In the genomic region with DNA sequence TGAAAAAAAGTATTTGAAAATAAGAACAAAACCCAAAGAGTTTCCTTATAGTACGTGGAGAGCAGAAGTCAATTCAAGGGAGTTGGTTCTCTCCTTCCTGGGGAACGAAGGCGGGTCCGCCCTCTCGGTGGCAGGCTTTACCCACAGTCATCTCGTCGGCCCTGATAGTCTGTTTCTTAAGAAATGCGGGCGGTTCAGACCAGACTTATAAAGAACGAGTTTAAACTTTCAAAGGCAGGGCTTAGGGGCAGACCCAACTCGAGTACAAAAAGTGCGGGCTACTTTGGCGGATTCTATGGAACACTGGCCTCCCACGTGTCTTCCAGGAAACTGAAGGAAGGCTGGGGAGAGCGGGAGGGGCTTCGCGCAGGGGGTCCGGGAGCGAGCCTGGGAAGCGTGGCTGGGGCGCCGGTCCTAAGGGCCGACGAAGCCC, we compare ENCODE assay signal across 7 mouse cellular contexts. TPM values are rescaled to one million over a fixed set of nuclear protein-coding genes. Genes with fewer than 3 reads are reported as not detected.
DNase-seq lines count a peak whose midpoint lies in the region; ATAC-seq and TF ChIP-seq lines count a peak whose summit lies in the region.

No protein-coding gene starts in this region.

- H3K4me1 ChIP-seq in embryonic facial prominence, embryonic 14.5 days (ENCODE audit: control insufficient read depth, insufficient read depth, low read length): peaks cover 19% of the 10 kb centered on the region; the same call in 1 of the 2 replicates
- H3K4me1 ChIP-seq in intestine, postnatal 0 days (replicated peaks; ENCODE audit: control insufficient read depth, insufficient read depth, low read length): 0 out of 2 replicates have a peak, but pooled peaks cover 4% of the 10 kb centered on the region
- peaks cover 31% of the 10 kb centered on the region for H3K4me1 ChIP-seq in midbrain, embryonic 15.5 days

- no peaks in the 10 kb centered on the region for H3K27me3 ChIP-seq in embryonic facial prominence, embryonic 14.5 days (replicated peaks; ENCODE audit: control insufficient read depth, insufficient read depth, low read length)
- H3K27me3 ChIP-seq in intestine, postnatal 0 days (replicated peaks; ENCODE audit: control insufficient read depth, insufficient read depth, low read length): no peaks in the 10 kb centered on the region
- H3K27me3 ChIP-seq in midbrain, embryonic 15.5 days (replicated peaks): no peaks in the 10 kb centered on the region

- ATAC-seq in embryonic facial prominence, embryonic 14.5 days (ENCODE audit: low read depth): peak; percentile 88
- peak; percentile 68 for ATAC-seq in intestine, postnatal 0 days
- peak; percentile 92 for ATAC-seq in midbrain, embryonic 15.5 days (replicated peaks)

- H3K4me2 ChIP-seq in embryonic facial prominence, embryonic 14.5 days (ENCODE audit: low read depth, low read length): peak overlapping the region; percentile 92
- peak overlapping the region; percentile 82 for H3K4me2 ChIP-seq in intestine, postnatal 0 days (replicated peaks; ENCODE audit: low read depth)
- H3K4me2 ChIP-seq in midbrain, embryonic 15.5 days: peak overlapping the region; percentile 89

- WGBS in embryonic facial prominence, embryonic 14.5 days: under 1% methylated on average over 24 of the region's 24 CpGs
- 0% methylated on average over 24 of the region's 24 CpGs for WGBS in intestine, postnatal 0 days
- WGBS in midbrain, embryonic 15.5 days: under 1% methylated on average over 24 of the region's 24 CpGs

- peak overlapping the region; percentile 95 for H3K27ac ChIP-seq in embryonic facial prominence, embryonic 14.5 days (replicated peaks; ENCODE audit: low read depth, low read length)
- peak overlapping the region; percentile 100 for H3K27ac ChIP-seq in intestine, postnatal 0 days (ENCODE audit: low read depth, low read length)
- H3K27ac ChIP-seq in midbrain, embryonic 15.5 days: peak overlapping the region; percentile 91

- DNase-seq in B cell, adult 2 months: peak; percentile 84 to 85
- peak; percentile 72 to 79 for DNase-seq in CD8-positive naive resting alpha-beta T cell, adult 2 months (ENCODE audit: low read depth in 2 of 2, low spot score in 2 of 2)
- DNase-seq in embryonic facial prominence, embryonic 14.5 days (ENCODE audit: low spot score): peak; percentile 93
- peak; percentile 79 to 82 for DNase-seq in thymus, postnatal 36 days
- DNase-seq in adrenal gland, postnatal 10 days: no peak

- H3K9ac ChIP-seq in embryonic facial prominence, embryonic 14.5 days (ENCODE audit: low read depth, low read length): peak overlapping the region; percentile 99
- peak overlapping the region; percentile 98 for H3K9ac ChIP-seq in intestine, postnatal 0 days (ENCODE audit: low read depth, low read length)
- peak overlapping the region; percentile 62 for H3K9ac ChIP-seq in midbrain, embryonic 15.5 days

- TF ChIP-seq CTCF in intestine, postnatal 0 days (IDR thresholded peaks at IDR 0.05; ENCODE audit: low read depth): peak; percentile 68

- H3K4me3 ChIP-seq in embryonic facial prominence, embryonic 14.5 days (ENCODE audit: low read depth, low read length): peak overlapping the region; percentile 100
- H3K4me3 ChIP-seq in intestine, postnatal 0 days (ENCODE audit: low read depth, low read length): peak overlapping the region; percentile 100
- peak overlapping the region; percentile 92 for H3K4me3 ChIP-seq in midbrain, embryonic 15.5 days

- peaks cover 23% of the 10 kb centered on the region for H3K36me3 ChIP-seq in embryonic facial prominence, embryonic 14.5 days (ENCODE audit: control insufficient read depth, insufficient read depth, low read length)
- no peaks in the 10 kb centered on the region for H3K36me3 ChIP-seq in intestine, postnatal 0 days (ENCODE audit: control insufficient read depth, insufficient read depth)
- no peaks in the 10 kb centered on the region for H3K36me3 ChIP-seq in midbrain, embryonic 15.5 days (replicated peaks)

- no peaks in the 10 kb centered on the region for H3K9me3 ChIP-seq in embryonic facial prominence, embryonic 14.5 days (ENCODE audit: control insufficient read depth, low read length)
- no peaks in the 10 kb centered on the region for H3K9me3 ChIP-seq in intestine, postnatal 0 days (ENCODE audit: control insufficient read depth)
- no peaks in the 10 kb centered on the region for H3K9me3 ChIP-seq in midbrain, embryonic 15.5 days

RNA-seq across cellular contexts. Expression of a gene that starts 0.5 kb away (rescaled TPM):
- 62.3 and 66.7 TPM in 2 replicates for polyA plus RNA-seq in embryonic facial prominence, embryonic 14.5 days (2014; fragmentation: Nextera tagmentation; extraction: Ambion mirVana)
- polyA plus RNA-seq in intestine, postnatal 0 days (2015; fragmentation: Nextera tagmentation; extraction: Ambion mirVana): 82.7 and 86.3 TPM in 2 replicates
- polyA plus RNA-seq in midbrain, embryonic 15.5 days (2015; fragmentation: Nextera tagmentation; extraction: Ambion mirVana): 25.9 and 27.3 TPM in 2 replicates
- 100 to 1,000 TPM in 1 of 2 experiments, 10 to 100 TPM in 1; 94.9 to 116 TPM for total RNA-seq in adrenal gland, postnatal 10 days (2021)

RNA-seq across cellular contexts. Expression of a gene that starts 0.8 kb away (rescaled TPM):
- polyA plus RNA-seq in embryonic facial prominence, embryonic 14.5 days (2014; fragmentation: Nextera tagmentation; extraction: Ambion mirVana): 1.7 and 1.8 TPM in 2 replicates
- polyA plus RNA-seq in intestine, postnatal 0 days (2015; fragmentation: Nextera tagmentation; extraction: Ambion mirVana): 1.9 and 2.4 TPM in 2 replicates
- polyA plus RNA-seq in midbrain, embryonic 15.5 days (2015; fragmentation: Nextera tagmentation; extraction: Ambion mirVana): 0.63 and 1.0 TPM in 2 replicates
- under 1 TPM in 1 of 2 experiments, not detected in 1; 0.63 TPM for total RNA-seq in adrenal gland, postnatal 10 days (2021)

RNA-seq across cellular contexts. Expression of a gene that starts 14.5 kb away (rescaled TPM):
- polyA plus RNA-seq in embryonic facial prominence, embryonic 14.5 days (2014; fragmentation: Nextera tagmentation; extraction: Ambion mirVana): 65.8 and 75.1 TPM in 2 replicates
- 41.9 and 45.3 TPM in 2 replicates for polyA plus RNA-seq in intestine, postnatal 0 days (2015; fragmentation: Nextera tagmentation; extraction: Ambion mirVana)
- 87.0 and 93.6 TPM in 2 replicates for polyA plus RNA-seq in midbrain, embryonic 15.5 days (2015; fragmentation: Nextera tagmentation; extraction: Ambion mirVana)
- total RNA-seq in adrenal gland, postnatal 10 days (2021): 10 to 100 TPM; 33.9 to 39.0 TPM
